Comparison of ENCODE assay signal across 8 mouse cellular contexts in the genomic region with DNA sequence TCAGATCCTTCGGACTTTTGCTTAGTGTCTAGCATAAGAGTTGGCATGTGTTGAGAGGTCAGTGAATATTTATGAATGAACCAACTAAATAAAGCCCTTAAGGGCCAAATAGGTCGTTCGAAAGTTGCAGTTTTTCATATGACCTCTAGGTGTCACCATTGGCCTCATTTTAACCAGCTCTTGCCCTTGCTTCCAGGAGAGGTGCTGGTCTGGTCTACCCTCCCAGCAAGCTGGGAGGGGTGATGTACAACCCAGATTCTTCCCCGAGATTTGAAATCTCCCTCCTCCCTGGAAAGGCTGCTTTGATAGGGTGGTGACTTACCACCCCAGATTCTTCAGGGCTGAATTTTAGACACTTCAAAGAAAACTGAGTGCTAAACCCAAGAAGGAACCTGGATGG. TPM values are rescaled to one million over a fixed set of nuclear protein-coding genes. Genes with fewer than 3 reads are reported as not detected.
DNase-seq lines count a peak whose midpoint lies in the region; ATAC-seq lines count a peak whose summit lies in the region.

No protein-coding gene starts in this region.

- no peak overlapping the region for H3K4me3 ChIP-seq in neural tube, embryonic 15.5 days (replicated peaks)

- H3K36me3 ChIP-seq in neural tube, embryonic 15.5 days = no peaks in the 10 kb centered on the region

- H3K4me2 ChIP-seq in neural tube, embryonic 15.5 days = no peak overlapping the region

- H3K9ac ChIP-seq in neural tube, embryonic 15.5 days (replicated peaks) = no peak overlapping the region

- no peak for ATAC-seq in neural tube, embryonic 15.5 days (ENCODE audit: low FRiP score)
- ATAC-seq in megakaryocyte, adult 5-6 weeks (ENCODE audit: poor library complexity, severe bottlenecking) = peak; percentile 78

- H3K27me3 ChIP-seq in neural tube, embryonic 15.5 days (replicated peaks) = no peaks in the 10 kb centered on the region

- peak; percentile 39 for DNase-seq in adrenal gland, adult 2 months
- no peak for DNase-seq in adrenal gland, adult 8-10 months
- peak; percentile 52 for DNase-seq in neural tube, embryonic 10.5 days (ENCODE audit: extremely low spot score, low spot score)
- peak; percentile 34 to 54 for DNase-seq in cerebellum, postnatal 25 days
- DNase-seq in hindlimb bud, embryonic 11.5 days (ENCODE audit: extremely low spot score, low read depth, low spot score) = peak; percentile 89
- DNase-seq in urinary bladder, adult 2 months (ENCODE audit: low spot score) = no peak

- H3K9me3 ChIP-seq in neural tube, embryonic 15.5 days (replicated peaks) = no peaks in the 10 kb centered on the region

- H3K27ac ChIP-seq in neural tube, embryonic 15.5 days (replicated peaks) = no peak overlapping the region

- WGBS in neural tube, embryonic 15.5 days = 2% methylated on average over 4 of the region's 4 CpGs

- H3K4me1 ChIP-seq in neural tube, embryonic 15.5 days = peaks cover 24% of the 10 kb centered on the region

RNA-seq across cellular contexts. Expression of gene Hpdl, which starts 6.3 kb away (rescaled TPM):
- total RNA-seq in adrenal gland, adult 2 months (2021) = 1 to 10 TPM; 2.4 to 4.2 TPM
- polyA plus RNA-seq in adrenal gland, adult 2 months (2012; rRNA removed) = 7.7 and 8.9 TPM in 2 replicates
- total RNA-seq in adrenal gland, adult 8-10 months (2022) = 1 to 10 TPM; 1.6 to 3.4 (median 3.0) TPM
- polyA plus RNA-seq in neural tube, embryonic 15.5 days (2015; fragmentation: Nextera tagmentation; extraction: Ambion mirVana) = 1.4 and 1.8 TPM in 2 replicates
- total RNA-seq in megakaryocyte, adult 5-6 weeks (2015) = not detected in 2 replicates
- total RNA-seq in megakaryocyte, adult 5-6 weeks (2017) = not detected in 2 replicates
- polyA plus RNA-seq in urinary bladder, adult 2 months (2012; rRNA removed) = 0.24 and 0.26 TPM in 2 replicates

RNA-seq across cellular contexts. Expression of gene Mutyh, which starts 20.3 kb away (rescaled TPM):
- total RNA-seq in adrenal gland, adult 2 months (2021) = 1 to 10 TPM; 3.0 to 7.8 TPM
- polyA plus RNA-seq in adrenal gland, adult 2 months (2012; rRNA removed) = 17.5 and 19.6 TPM in 2 replicates
- 10 to 100 TPM in 1 of 4 experiments, 1 to 10 TPM in 3; 3.5 to 15.4 (median 6.8) TPM for total RNA-seq in adrenal gland, adult 8-10 months (2022)
- 5.6 and 7.5 TPM in 2 replicates for polyA plus RNA-seq in neural tube, embryonic 15.5 days (2015; fragmentation: Nextera tagmentation; extraction: Ambion mirVana)
- total RNA-seq in megakaryocyte, adult 5-6 weeks (2015) = 5.3 and 10.8 TPM in 2 replicates
- total RNA-seq in megakaryocyte, adult 5-6 weeks (2017) = 2.7 and 5.5 TPM in 2 replicates
- 5.0 and 6.6 TPM in 2 replicates for polyA plus RNA-seq in urinary bladder, adult 2 months (2012; rRNA removed)

RNA-seq across cellular contexts. Expression of gene Toe1, which starts 20.4 kb away (rescaled TPM):
- total RNA-seq in adrenal gland, adult 2 months (2021) = 10 to 100 TPM; 13.1 to 16.1 TPM
- 14.2 and 14.3 TPM in 2 replicates for polyA plus RNA-seq in adrenal gland, adult 2 months (2012; rRNA removed)
- 10 to 100 TPM; 22.0 to 25.3 (median 22.4) TPM for total RNA-seq in adrenal gland, adult 8-10 months (2022)
- polyA plus RNA-seq in neural tube, embryonic 15.5 days (2015; fragmentation: Nextera tagmentation; extraction: Ambion mirVana) = 27.2 and 33.4 TPM in 2 replicates
- 17.7 and 18.2 TPM in 2 replicates for total RNA-seq in megakaryocyte, adult 5-6 weeks (2015)
- total RNA-seq in megakaryocyte, adult 5-6 weeks (2017) = 31.9 and 41.1 TPM in 2 replicates
- polyA plus RNA-seq in urinary bladder, adult 2 months (2012; rRNA removed) = 25.8 and 31.2 TPM in 2 replicates

RNA-seq across cellular contexts. Expression of gene Zswim5, which starts 49.4 kb away (rescaled TPM):
- 1 to 10 TPM; 3.6 to 4.7 TPM for total RNA-seq in adrenal gland, adult 2 months (2021)
- 1.8 and 2.4 TPM in 2 replicates for polyA plus RNA-seq in adrenal gland, adult 2 months (2012; rRNA removed)
- total RNA-seq in adrenal gland, adult 8-10 months (2022) = 1 to 10 TPM; 4.9 to 7.2 (median 5.6) TPM
- 4.2 and 4.4 TPM in 2 replicates for polyA plus RNA-seq in neural tube, embryonic 15.5 days (2015; fragmentation: Nextera tagmentation; extraction: Ambion mirVana)
- total RNA-seq in megakaryocyte, adult 5-6 weeks (2015) = 0.02 and 0.16 TPM in 2 replicates
- total RNA-seq in megakaryocyte, adult 5-6 weeks (2017) = not detected in 2 replicates
- 1.2 and 1.3 TPM in 2 replicates for polyA plus RNA-seq in urinary bladder, adult 2 months (2012; rRNA removed)

Comparison
In these comparisons a context has a peak if more than half of its experiments do, and no peak if none do; other contexts are left out.
1. DNase-seq: peak in adrenal gland, adult 2 months (single experiment), neural tube, embryonic 10.5 days (single experiment), cerebellum, postnatal 25 days (2 of 2) and hindlimb bud, embryonic 11.5 days (single experiment); none in adrenal gland, adult 8-10 months (single experiment) and urinary bladder, adult 2 months (single experiment).